Mouse (Mus musculus) midbrain, embryonic 14.5 days (tissue): ENCODE results near the gene Vnn3. TPM values are rescaled to one million over a fixed set of nuclear protein-coding genes. Genes with fewer than 3 reads are reported as not detected.

Experiments
- ATAC-seq: fragments of 200-750 bp; cut with Nextera tagmentation; 2 replicates; pipeline ENCODE4 v1.8.0; 2017; ENCODE audit warnings: moderate number of reproducible peaks, moderate library complexity; ENCODE audit not compliant: low FRiP score, low TSS enrichment
- DNase-seq: peaks from one replicate; pipeline ENCODE4 v3.0.0-alpha.2; 2015
- H3K27ac ChIP-seq: fragments of 300-500 bp; sonication (generic); replicated peaks from 2 replicates; pipeline ENCODE4 v1.5.1; 2014; ENCODE audit warnings: mild to moderate bottlenecking, low read depth, low read length, moderate library complexity
- H3K27me3 ChIP-seq: fragments of 300-500 bp; sonication (generic); 2 replicates; pipeline ENCODE4 v1.6.1; 2014; ENCODE audit warnings: low read length, control low read depth, mixed read lengths; ENCODE audit not compliant: control insufficient read depth, insufficient read depth
- H3K36me3 ChIP-seq: fragments of 300-500 bp; sonication (generic); 2 replicates; pipeline ENCODE4 v1.6.1; 2014; ENCODE audit warnings: low read length, control low read depth; ENCODE audit not compliant: control insufficient read depth, insufficient read depth
- H3K4me1 ChIP-seq: fragments of 300-500 bp; sonication (generic); 2 replicates; pipeline ENCODE4 v1.6.1; 2014; ENCODE audit warnings: mild to moderate bottlenecking, antibody characterized with exemption, low read length, control low read depth; ENCODE audit not compliant: control insufficient read depth, insufficient read depth
- H3K4me2 ChIP-seq: fragments of 300-500 bp; sonication (generic); 2 replicates; pipeline ENCODE4 v1.6.1; 2014; ENCODE audit warnings: mild to moderate bottlenecking, low read length, moderate library complexity
- H3K4me3 ChIP-seq: fragments of 300-500 bp; sonication (generic); replicated peaks from 2 replicates; pipeline ENCODE4 v1.5.1; 2014; ENCODE audit warnings: low read depth, low read length
- H3K9ac ChIP-seq: fragments of 300-500 bp; sonication (generic); replicated peaks from 2 replicates; pipeline ENCODE4 v1.6.1; 2014; ENCODE audit warnings: mild to moderate bottlenecking, low read length, moderate library complexity
- H3K9me3 ChIP-seq: fragments of 300-500 bp; sonication (generic); 2 replicates; pipeline ENCODE4 v1.6.1; 2016; ENCODE audit warnings: low read length, control low read depth, mixed read lengths; ENCODE audit not compliant: control insufficient read depth
- WGBS: fragments of 180-500 bp; shearing (Covaris S2); extraction: QIAGEN DNeasy Blood & Tissue Kit; methylation state at CpG from one replicate; pipeline ENCODE4 v1.1.7; 2014; 5-methylcytosine and 5-hydroxymethylcytosine counted together
- polyA plus RNA-seq: library from polyadenylated mRNA; unstranded; fragments of >200 nt; fragmentation: Nextera tagmentation; extraction: Ambion mirVana; gene quantifications from 2 replicates; pipeline ENCODE4 v1.2.1, GENCODE M21; 2014

Vnn3 gene
- polyA plus RNA-seq, 1 experiment from 2014 or later: not detected

- no peak for DNase-seq
- H3K4me2 ChIP-seq: no peak overlapping the region
- H3K9me3 ChIP-seq: no peaks in the 10 kb centered on the region
- 91% methylated on average over 1 of the region's 1 CpGs for WGBS
- no peak for ATAC-seq
- no peak overlapping the region for H3K4me3 ChIP-seq
- no peak overlapping the region for H3K9ac ChIP-seq
- H3K27ac ChIP-seq: no peak overlapping the region
- H3K36me3 ChIP-seq: no peaks in the 10 kb centered on the region
- no peaks in the 10 kb centered on the region for H3K27me3 ChIP-seq
- no peaks in the 10 kb centered on the region for H3K4me1 ChIP-seq
These were observed 54.4 kb downstream of the Vnn3 start for GRCm38 (mm10) chr10:23905661-23906060.

Other genes starting within 250 kb of the Vnn3 start
- gene Rps12, start 64.2 kb upstream of the Vnn3 start, polyA plus RNA-seq: 119 and 123 TPM in 2 replicates
- 16.4 and 21.2 TPM in 2 replicates for gene Slc18b1, start 54.5 kb upstream of the Vnn3 start, polyA plus RNA-seq
- gene Vnn1, start 43.2 kb downstream of the Vnn3 start, polyA plus RNA-seq: 0.08 TPM in 1 of 2 replicates, not detected in the other
- gene Taar1, start 68.9 kb downstream of the Vnn3 start, polyA plus RNA-seq: not detected in 2 replicates
- gene Taar2, start 87.1 kb downstream of the Vnn3 start, polyA plus RNA-seq: not detected in 2 replicates
- gene Taar3, start 98.1 kb downstream of the Vnn3 start, polyA plus RNA-seq: not detected in 2 replicates
- gene Taar4, start 109.0 kb downstream of the Vnn3 start, polyA plus RNA-seq: not detected in 2 replicates
- not detected in 2 replicates for gene Taar5, start 119.2 kb downstream of the Vnn3 start, polyA plus RNA-seq
- gene Taar6, start 134.2 kb downstream of the Vnn3 start, polyA plus RNA-seq: not detected in 2 replicates
- not detected in 2 replicates for gene Taar7a, start 142.0 kb downstream of the Vnn3 start, polyA plus RNA-seq
- not detected in 2 replicates for gene Taar7b, start 148.5 kb downstream of the Vnn3 start, polyA plus RNA-seq
- gene Taar7d, start 175.8 kb downstream of the Vnn3 start, polyA plus RNA-seq: not detected in 2 replicates
- not detected in 2 replicates for gene Taar7e, start 186.2 kb downstream of the Vnn3 start, polyA plus RNA-seq
- gene Taar7f, start 198.0 kb downstream of the Vnn3 start, polyA plus RNA-seq: not detected in 2 replicates
- gene Taar8a, start 225.0 kb downstream of the Vnn3 start, polyA plus RNA-seq: not detected in 2 replicates
- gene Taar8b, start 240.8 kb downstream of the Vnn3 start, polyA plus RNA-seq: not detected in 2 replicates